7 mouse cellular contexts compared by ENCODE assay signal in genomic region chr16:84621300-84622031, GRCm38 (mm10).
DNase-seq lines count a peak whose midpoint lies in the region; TF ChIP-seq lines count a peak whose summit lies in the region.

No protein-coding gene starts in this region.

- H3K27ac ChIP-seq in bone marrow, adult 2 months (ENCODE audit: control insufficient read depth, insufficient read depth, low read depth, low read length, poor library complexity), result peak overlapping the region; percentile 45; the same call in 1 of the 2 replicates

- TF ChIP-seq CTCF in bone marrow, adult 2 months (IDR thresholded peaks at IDR 0.05; ENCODE audit: control insufficient read depth, insufficient read depth, low read length), result no peak

- 26% methylated on average over 8 of the region's 8 CpGs for WGBS in bone marrow, adult 2 months

- no peak for TF ChIP-seq POLR2A in bone marrow, adult 2 months (IDR thresholded peaks at IDR 0.05; ENCODE audit: borderline replicate concordance, control insufficient read depth, low read depth, low read length)

- peak; percentile 46 for DNase-seq in right cerebral cortex, adult 18-20 months
- DNase-seq in right cerebral cortex, postnatal 36 days (ENCODE audit: low spot score in 2 of 2), result no peak
- peak; percentile 33 for DNase-seq in heart, adult 8-10 months (ENCODE audit: low spot score)
- DNase-seq in kidney, postnatal 4 days, result peak; percentile 13 to 32
- peak; percentile 25 for DNase-seq in lung, postnatal 25 days (ENCODE audit: low spot score)
- peak; percentile 28 for DNase-seq in thymus, postnatal 25 days

- H3K4me1 ChIP-seq in bone marrow, adult 2 months (ENCODE audit: control insufficient read depth, insufficient read depth, low read length), result no peaks in the 10 kb centered on the region; the same call in 1 of the 2 replicates

- H3K4me3 ChIP-seq in bone marrow, adult 2 months (replicated peaks; ENCODE audit: control insufficient read depth, low read depth, low read length), result peak overlapping the region; percentile 60

Comparison
In these comparisons a context has a peak if more than half of its experiments do, and no peak if none do; other contexts are left out.
1. DNase-seq: peak in right cerebral cortex, adult 18-20 months (single experiment), heart, adult 8-10 months (single experiment), kidney, postnatal 4 days (2 of 2), lung, postnatal 25 days (single experiment) and thymus, postnatal 25 days (single experiment); none in right cerebral cortex, postnatal 36 days (0 of 2).